7 mouse cellular contexts compared by ENCODE assay signal in genomic region chr7:89437589-89437988, GRCm38 (mm10). TPM values are rescaled to one million over a fixed set of nuclear protein-coding genes. Genes with fewer than 3 reads are reported as not detected.
DNase-seq lines count a peak whose midpoint lies in the region; ATAC-seq and TF ChIP-seq lines count a peak whose summit lies in the region.

No protein-coding gene starts in this region.

- H3K27me3 ChIP-seq in thymus, adult 2 months (ENCODE audit: control insufficient read depth, insufficient read depth, low read length), result no peaks in the 10 kb centered on the region
- H3K27me3 ChIP-seq in kidney, embryonic 14.5 days (ENCODE audit: control insufficient read depth, insufficient read depth, low read length), result no peaks in the 10 kb centered on the region

- no peak overlapping the region for H3K27ac ChIP-seq in thymus, adult 2 months (ENCODE audit: control insufficient read depth, insufficient read depth, low read length)
- H3K27ac ChIP-seq in kidney, embryonic 14.5 days (ENCODE audit: low read depth, low read length), result no peak overlapping the region

- TF ChIP-seq POLR2A in thymus, adult 2 months (IDR thresholded peaks at IDR 0.05; ENCODE audit: control insufficient read depth, extremely low read depth, insufficient read depth, low read length, poor library complexity), result no peak

- no peak overlapping the region for H3K9ac ChIP-seq in kidney, embryonic 14.5 days (ENCODE audit: low read depth, low read length)

- H3K36me3 ChIP-seq in thymus, adult 2 months (ENCODE audit: control insufficient read depth, insufficient read depth, low read length), result no peaks in the 10 kb centered on the region
- no peaks in the 10 kb centered on the region for H3K36me3 ChIP-seq in kidney, embryonic 14.5 days (ENCODE audit: control insufficient read depth, insufficient read depth, low read length)

- no peaks in the 10 kb centered on the region for H3K9me3 ChIP-seq in kidney, embryonic 14.5 days (ENCODE audit: control insufficient read depth, low read length)

- 63% methylated on average over 4 of the region's 4 CpGs for WGBS in thymus, adult 2 months
- 39% methylated on average over 4 of the region's 4 CpGs for WGBS in kidney, embryonic 14.5 days

- ATAC-seq in kidney, embryonic 14.5 days (ENCODE audit: low FRiP score, low TSS enrichment), result peak; percentile 58; the same call in 1 of the 2 replicates

- no peaks in the 10 kb centered on the region for H3K4me1 ChIP-seq in thymus, adult 2 months (replicated peaks; ENCODE audit: control insufficient read depth, insufficient read depth, low read length)
- peaks cover 13% of the 10 kb centered on the region for H3K4me1 ChIP-seq in kidney, embryonic 14.5 days (ENCODE audit: control insufficient read depth, insufficient read depth, low read length)

- no peak overlapping the region for H3K4me3 ChIP-seq in thymus, adult 2 months (ENCODE audit: control insufficient read depth, insufficient read depth, low read length)
- no peak overlapping the region for H3K4me3 ChIP-seq in kidney, embryonic 14.5 days (ENCODE audit: low read length)

- no peak overlapping the region for H3K4me2 ChIP-seq in kidney, embryonic 14.5 days (replicated peaks; ENCODE audit: low read depth, low read length)

- TF ChIP-seq CTCF in thymus, adult 2 months (IDR thresholded peaks at IDR 0.05; ENCODE audit: borderline replicate concordance, control insufficient read depth, extremely low read depth, insufficient read depth, low read length, poor library complexity), result no peak

- peak; percentile 6 for DNase-seq in thymus, adult 2 months
- no peak for DNase-seq in thymus, postnatal 0 days (ENCODE audit: low spot score)
- peak; percentile 46 for DNase-seq in adrenal gland, postnatal 14 days
- DNase-seq in frontal cortex, postnatal 25 days (ENCODE audit: low spot score in 2 of 2), result peak; percentile 28 to 29
- peak; percentile 30 to 45 for DNase-seq in lung, adult 18-20 months
- peak; percentile 16 for DNase-seq in telencephalon, adult 2 months (ENCODE audit: low read depth, low spot score)

RNA-seq across cellular contexts. Expression of gene Fzd4, which starts 33.4 kb away (rescaled TPM):
- polyA plus RNA-seq in thymus, adult 2 months (2012; rRNA removed), result 2.4 and 2.9 TPM in 2 replicates
- 1.5 TPM in 2 replicates for polyA plus RNA-seq in thymus, postnatal 0 days (2015; fragmentation: Nextera tagmentation; extraction: Ambion mirVana)
- 64.1 and 71.0 TPM in 2 replicates for total RNA-seq in adrenal gland, postnatal 14 days (2021)
- 19.9 and 42.0 TPM in 2 replicates for polyA plus RNA-seq in kidney, embryonic 14.5 days (2014; fragmentation: Nextera tagmentation; extraction: Ambion mirVana)

RNA-seq across cellular contexts. Expression of gene Tmem135, which starts 33.6 kb away (rescaled TPM):
- 47.6 and 75.4 TPM in 2 replicates for polyA plus RNA-seq in thymus, adult 2 months (2012; rRNA removed)
- 22.0 and 22.5 TPM in 2 replicates for polyA plus RNA-seq in thymus, postnatal 0 days (2015; fragmentation: Nextera tagmentation; extraction: Ambion mirVana)
- 106 and 108 TPM in 2 replicates for total RNA-seq in adrenal gland, postnatal 14 days (2021)
- 19.2 and 31.9 TPM in 2 replicates for polyA plus RNA-seq in kidney, embryonic 14.5 days (2014; fragmentation: Nextera tagmentation; extraction: Ambion mirVana)
